Mouse (Mus musculus) G1E (cell line): Measurements from ENCODE around the gene Tjp1.

Source experiments
- CTCF ChIP-seq: IDR thresholded peaks from 2 replicates; pipeline ENCODE4 v1.5.1; 2012; ENCODE audit warnings: low read depth, low read length, inconsistent platforms, mixed read lengths
- GATA1 ChIP-seq: IDR thresholded peaks from 2 replicates; pipeline ENCODE4 v1.6.1; 2012; ENCODE audit warnings: borderline replicate concordance, low read length, inconsistent platforms, mixed read lengths
- GATA2 ChIP-seq: IDR thresholded peaks from 2 replicates; pipeline ENCODE4 v1.6.1; 2012; ENCODE audit warnings: low read depth, low read length, inconsistent platforms, borderline replicate concordance
- TAL1 ChIP-seq: conservative IDR thresholded peaks from 2 replicates; pipeline ENCODE4 v1.6.1; 2012; ENCODE audit warnings: low read depth, low read length, inconsistent platforms, mixed read lengths

GRCm38 (mm10) chr7:65371765-65372164 is 155.8 kb downstream of the Tjp1 start:
- no peak for TF ChIP-seq CTCF
- no peak for TF ChIP-seq TAL1
- TF ChIP-seq GATA1: no peak
- TF ChIP-seq GATA2: no peak
